Mouse (Mus musculus): ENCODE measurements around the gene Kmt2b. TPM values are rescaled to one million over a fixed set of nuclear protein-coding genes. Genes with fewer than 3 reads are reported as not detected.

Kmt2b gene
- polyA plus RNA-seq, 1 experiment: 56.1 TPM

DNA sequence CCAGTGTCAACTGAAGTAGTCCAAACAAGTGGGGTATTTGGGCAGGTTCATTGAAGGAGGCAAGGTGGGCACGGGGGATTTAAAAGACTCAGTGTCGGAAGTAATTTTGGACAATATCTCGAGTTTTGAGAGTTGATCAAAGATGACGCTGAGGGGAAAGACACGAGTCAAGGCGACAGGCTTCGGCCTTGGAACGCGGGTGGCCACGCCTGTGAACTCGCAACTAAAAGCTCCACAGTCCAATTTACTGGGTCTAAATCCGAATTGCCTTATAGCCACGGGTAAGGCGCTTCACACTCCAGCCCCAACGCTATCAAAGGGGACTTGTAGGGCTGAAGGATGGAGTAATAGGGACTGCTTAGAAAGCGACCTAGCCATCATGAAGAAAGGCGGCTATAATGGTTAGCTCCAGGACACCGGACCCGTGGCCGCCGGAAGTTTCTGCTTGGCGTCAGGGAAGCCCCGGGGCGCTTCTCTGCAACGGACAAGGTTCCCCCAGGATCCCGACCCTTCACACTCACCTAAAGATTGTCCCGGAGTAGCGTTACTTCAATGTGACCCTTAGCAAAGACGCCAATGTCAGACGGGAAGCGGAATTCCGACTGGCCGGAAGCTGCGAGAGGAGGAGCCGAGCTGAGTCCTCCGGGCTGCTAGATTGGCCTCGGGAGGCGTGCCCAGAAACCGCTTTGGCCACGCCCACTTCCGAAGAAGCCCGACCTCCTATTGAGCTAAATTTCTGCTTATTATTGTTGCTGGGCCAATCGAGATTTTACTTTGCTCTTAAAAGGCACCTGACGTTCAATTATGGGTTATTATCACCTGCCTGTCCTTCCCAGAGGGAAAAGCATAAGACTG is 37.2 kb upstream of the Kmt2b start, which contains the start of gene Cox6b1:
Gene Cox6b1, minus strand, starts transcription at position 622 of the 855 bp plus-strand sequence.
- TF ChIP-seq CTCF (IDR thresholded peaks at IDR 0.05; ENCODE audit: control insufficient read depth, insufficient read depth, insufficient replicate concordance, low read depth, low read length): no peak
- TF ChIP-seq POLR2A (IDR thresholded peaks at IDR 0.05; ENCODE audit: control insufficient read depth, low read depth, low read length): peak; percentile 68
- Histone ChIP-seq H3K27ac (ENCODE audit: control insufficient read depth, insufficient read depth, low read depth, low read length) (peak within 1 kb of the TSS; percentile 56), H3K4me1 (ENCODE audit: control insufficient read depth, insufficient read depth, low read length) (peaks cover 8% of the 10 kb centered on the region), H3K4me3 (ENCODE audit: control insufficient read depth, low read depth, low read length) (peak within 1 kb of the TSS; percentile 93), H3K27me3 (ENCODE audit: control insufficient read depth, insufficient read depth, low read length) (no peaks in the 10 kb centered on the region), H3K36me3 (ENCODE audit: control insufficient read depth, insufficient read depth, low read length) (peaks cover 1% of the 10 kb centered on the region)

DNA sequence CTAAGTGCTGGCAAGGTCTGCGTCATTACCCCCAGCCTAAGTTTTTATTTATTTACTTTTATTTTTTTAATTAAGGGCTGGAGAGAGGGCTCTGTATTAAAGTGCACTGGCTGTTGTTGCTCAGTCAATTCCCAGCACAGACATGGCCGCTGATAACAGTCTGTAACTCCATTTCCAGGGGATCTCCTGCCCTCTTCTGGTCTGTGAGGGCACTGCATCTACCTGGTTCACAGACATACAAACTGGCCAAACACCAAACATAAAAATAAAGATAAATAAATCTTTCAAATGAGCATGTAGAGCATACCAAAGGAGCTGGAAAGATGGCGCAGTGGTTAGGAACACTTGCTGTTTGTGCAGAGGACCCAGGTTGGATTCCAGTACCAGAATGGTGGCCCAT is 30.7 kb upstream of the Kmt2b start:
- TF ChIP-seq POLR2A (IDR thresholded peaks at IDR 0.05; ENCODE audit: control insufficient read depth, low read depth, low read length) (no peak), CTCF (IDR thresholded peaks at IDR 0.05; ENCODE audit: control insufficient read depth, insufficient read depth, insufficient replicate concordance, low read depth, low read length) (peak; percentile 27; the same call in 1 of the 2 replicates)
- Histone ChIP-seq H3K36me3 (ENCODE audit: control insufficient read depth, insufficient read depth, low read length) (peaks cover 1% of the 10 kb centered on the region), H3K27me3 (ENCODE audit: control insufficient read depth, insufficient read depth, low read length) (no peaks in the 10 kb centered on the region), H3K4me3 (ENCODE audit: control insufficient read depth, low read depth, low read length) (no peak overlapping the region), H3K4me1 (ENCODE audit: control insufficient read depth, insufficient read depth, low read length) (no peaks in the 10 kb centered on the region; the same call in 1 of the 2 replicates), H3K27ac (ENCODE audit: control insufficient read depth, insufficient read depth, low read depth, low read length) (no peak overlapping the region)

DNA sequence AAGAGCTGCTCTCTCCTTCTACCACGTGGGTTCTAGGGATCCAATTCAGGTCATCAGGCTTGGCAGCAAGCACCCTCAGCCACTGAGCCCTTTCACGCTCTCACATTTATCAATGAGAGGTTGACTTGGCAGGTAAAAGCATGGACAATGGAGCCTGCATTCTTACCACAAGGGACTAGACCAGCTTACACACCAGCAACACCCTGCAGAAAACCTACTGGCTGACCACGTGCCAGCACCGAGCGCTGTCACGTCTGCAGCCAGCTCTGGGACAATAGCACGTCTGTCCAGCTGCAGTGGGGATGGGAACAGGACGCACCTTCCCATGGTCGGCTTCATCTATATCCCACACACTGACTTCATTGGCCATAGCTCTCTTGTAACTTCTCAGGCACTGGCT is 30.1 kb upstream of the Kmt2b start:
- Histone ChIP-seq H3K36me3 (ENCODE audit: control insufficient read depth, insufficient read depth, low read length) (peaks cover 1% of the 10 kb centered on the region), H3K4me1 (ENCODE audit: control insufficient read depth, insufficient read depth, low read length) (no peaks in the 10 kb centered on the region; the same call in 1 of the 2 replicates), H3K27me3 (ENCODE audit: control insufficient read depth, insufficient read depth, low read length) (no peaks in the 10 kb centered on the region), H3K27ac (ENCODE audit: control insufficient read depth, insufficient read depth, low read depth, low read length) (no peak overlapping the region), H3K4me3 (ENCODE audit: control insufficient read depth, low read depth, low read length) (no peak overlapping the region)
- TF ChIP-seq CTCF (IDR thresholded peaks at IDR 0.05; ENCODE audit: control insufficient read depth, insufficient read depth, insufficient replicate concordance, low read depth, low read length) (no peak), POLR2A (IDR thresholded peaks at IDR 0.05; ENCODE audit: control insufficient read depth, low read depth, low read length) (no peak)

DNA sequence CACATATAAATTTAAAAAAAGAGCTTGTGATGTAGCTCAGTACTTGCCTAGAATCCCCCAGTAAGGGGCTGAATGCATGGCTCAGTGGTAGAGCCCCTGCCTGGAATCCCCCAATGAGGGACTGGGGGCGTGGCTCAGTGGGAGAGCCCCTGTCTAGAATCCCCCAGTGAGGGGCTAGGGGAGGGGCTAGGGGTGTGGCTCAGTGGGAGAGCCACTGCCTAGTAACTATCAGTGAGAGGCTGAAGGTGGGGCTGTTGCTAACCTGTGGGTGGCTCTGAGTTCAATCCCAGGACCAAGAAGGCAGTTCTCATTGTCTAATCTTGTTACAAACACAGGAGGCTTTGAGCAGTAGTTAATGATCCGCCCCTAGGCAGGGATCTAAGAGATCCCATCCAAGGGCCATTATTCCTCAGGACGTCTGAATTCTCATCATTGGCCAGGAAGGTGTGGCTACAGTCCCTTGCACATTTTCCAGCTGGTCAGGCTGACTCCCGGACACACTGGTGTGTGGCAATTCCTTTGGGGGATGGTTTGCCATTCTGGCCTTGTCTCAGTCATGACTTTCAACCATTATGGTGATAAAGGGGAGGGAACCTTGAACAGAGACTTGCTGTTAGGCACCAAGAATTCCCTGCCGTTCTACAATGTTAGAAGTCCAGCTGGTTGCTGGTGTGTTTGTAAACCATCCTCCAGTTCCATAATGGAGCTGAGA is 26.7 kb upstream of the Kmt2b start:
- H3K4me3 ChIP-seq (ENCODE audit: control insufficient read depth, low read depth, low read length): no peak overlapping the region
- no peaks in the 10 kb centered on the region for H3K36me3 ChIP-seq (ENCODE audit: control insufficient read depth, insufficient read depth, low read length)
- H3K27me3 ChIP-seq (ENCODE audit: control insufficient read depth, insufficient read depth, low read length): no peaks in the 10 kb centered on the region
- H3K27ac ChIP-seq (ENCODE audit: control insufficient read depth, insufficient read depth, low read depth, low read length): peak overlapping the region; percentile 33; the same call in 1 of the 2 replicates
- no peak for TF ChIP-seq CTCF (IDR thresholded peaks at IDR 0.05; ENCODE audit: control insufficient read depth, insufficient read depth, insufficient replicate concordance, low read depth, low read length)
- H3K4me1 ChIP-seq (ENCODE audit: control insufficient read depth, insufficient read depth, low read length): no peaks in the 10 kb centered on the region; the same call in 1 of the 2 replicates

DNA sequence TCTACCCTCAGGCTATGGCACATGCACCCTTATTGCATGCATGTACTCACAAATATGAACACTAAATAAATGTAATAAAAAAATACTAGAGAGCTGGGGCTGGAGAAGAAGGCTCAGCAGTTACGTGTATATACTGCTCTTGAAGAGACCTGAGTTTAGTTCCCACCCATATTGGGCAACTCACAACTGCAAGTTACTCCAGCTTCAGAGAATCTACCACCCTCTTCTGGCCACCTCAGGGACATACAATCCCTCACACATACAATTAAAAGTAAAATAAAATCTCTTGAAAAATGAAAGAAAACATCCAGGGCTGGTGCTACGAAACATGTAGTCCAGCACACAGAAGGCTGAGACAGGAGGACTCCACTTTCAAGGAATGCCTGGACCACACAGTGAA is 25.9 kb upstream of the Kmt2b start:
- TF ChIP-seq POLR2A (IDR thresholded peaks at IDR 0.05; ENCODE audit: control insufficient read depth, low read depth, low read length): no peak
- TF ChIP-seq CTCF (IDR thresholded peaks at IDR 0.05; ENCODE audit: control insufficient read depth, insufficient read depth, insufficient replicate concordance, low read depth, low read length): no peak
- no peaks in the 10 kb centered on the region; the same call in 1 of the 2 replicates for H3K4me1 ChIP-seq (ENCODE audit: control insufficient read depth, insufficient read depth, low read length)
- H3K27ac ChIP-seq (ENCODE audit: control insufficient read depth, insufficient read depth, low read depth, low read length): no peak overlapping the region
- H3K36me3 ChIP-seq (ENCODE audit: control insufficient read depth, insufficient read depth, low read length): no peaks in the 10 kb centered on the region
- H3K27me3 ChIP-seq (ENCODE audit: control insufficient read depth, insufficient read depth, low read length): no peaks in the 10 kb centered on the region
- H3K4me3 ChIP-seq (ENCODE audit: control insufficient read depth, low read depth, low read length): no peak overlapping the region

DNA sequence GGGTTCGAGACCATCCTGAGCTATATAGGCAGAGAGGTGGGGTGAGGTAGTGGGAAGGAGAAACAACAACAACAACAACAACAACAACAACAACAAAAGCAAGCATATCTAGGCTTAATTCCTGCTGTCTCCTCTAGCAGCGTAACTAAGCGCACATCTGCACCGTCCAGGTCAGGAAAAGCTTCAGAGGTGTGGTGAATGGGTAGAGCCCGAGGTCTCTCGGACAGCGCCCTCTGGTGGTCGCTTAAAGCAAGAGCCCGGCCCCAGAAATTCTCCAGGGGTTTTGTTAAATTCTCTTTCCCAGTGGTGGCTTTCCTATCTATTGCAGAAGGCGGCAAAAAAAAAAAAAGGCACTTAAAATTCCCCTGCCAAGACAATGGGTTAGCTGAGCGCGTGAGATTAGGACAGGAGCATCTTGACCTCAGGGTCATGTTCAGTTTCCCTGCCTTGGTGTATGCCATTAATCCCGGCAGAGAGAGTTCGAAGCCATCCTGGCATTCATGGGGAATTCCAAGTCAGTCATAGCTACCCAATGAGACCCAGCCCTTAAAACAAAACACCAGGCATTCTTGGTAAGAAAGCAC is 25.1 kb upstream of the Kmt2b start:
- TF ChIP-seq POLR2A (IDR thresholded peaks at IDR 0.05; ENCODE audit: control insufficient read depth, low read depth, low read length): no peak
- peak; percentile 69 for TF ChIP-seq CTCF (IDR thresholded peaks at IDR 0.05; ENCODE audit: control insufficient read depth, insufficient read depth, insufficient replicate concordance, low read depth, low read length)
- Histone ChIP-seq H3K27ac (ENCODE audit: control insufficient read depth, insufficient read depth, low read depth, low read length) (no peak overlapping the region), H3K4me1 (ENCODE audit: control insufficient read depth, insufficient read depth, low read length) (no peaks in the 10 kb centered on the region; the same call in 1 of the 2 replicates), H3K4me3 (ENCODE audit: control insufficient read depth, low read depth, low read length) (no peak overlapping the region), H3K36me3 (ENCODE audit: control insufficient read depth, insufficient read depth, low read length) (no peaks in the 10 kb centered on the region), H3K27me3 (ENCODE audit: control insufficient read depth, insufficient read depth, low read length) (no peaks in the 10 kb centered on the region)

Measured in testis, adult 2 months (tissue).